Mouse (Mus musculus): Measurements from ENCODE around the gene Dhdds. TPM values are rescaled to one million over a fixed set of nuclear protein-coding genes. Genes with fewer than 3 reads are reported as not detected.

The Dhdds gene
- polyA plus RNA-seq, 1 experiment from 2014 or later = 27.1 TPM

DNA sequence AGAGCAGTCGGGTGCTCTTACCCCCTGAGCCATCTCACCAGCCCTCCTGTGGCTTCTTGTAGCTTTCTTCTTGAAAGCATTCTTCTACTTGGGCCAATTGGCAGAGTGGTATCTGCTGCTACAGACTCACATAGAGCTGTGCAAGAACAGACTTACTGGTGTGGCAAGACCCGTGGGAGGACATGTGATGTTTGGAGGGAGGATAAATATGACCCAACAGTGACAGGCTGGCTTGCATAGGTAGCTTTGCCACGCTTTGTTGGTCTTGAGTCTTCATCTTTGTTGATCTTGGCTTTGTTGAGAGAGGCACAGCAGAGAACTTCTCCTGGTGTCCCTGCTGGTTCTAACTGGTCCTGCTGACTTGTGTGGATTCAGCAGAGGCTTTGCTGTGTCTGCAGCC is 56.9 kb downstream of the Dhdds start:
- WGBS (ENCODE audit: missing documents) = 89% methylated on average over 3 of the region's 3 CpGs
- Histone ChIP-seq H3K79me2 (ENCODE audit: inconsistent target) (no peaks in the 10 kb centered on the region), H3K27ac (no peak overlapping the region), H3K4me3 (ENCODE audit: inconsistent target) (no peak overlapping the region), H3K36me3 (ENCODE audit: inconsistent target) (no peaks in the 10 kb centered on the region)

DNA sequence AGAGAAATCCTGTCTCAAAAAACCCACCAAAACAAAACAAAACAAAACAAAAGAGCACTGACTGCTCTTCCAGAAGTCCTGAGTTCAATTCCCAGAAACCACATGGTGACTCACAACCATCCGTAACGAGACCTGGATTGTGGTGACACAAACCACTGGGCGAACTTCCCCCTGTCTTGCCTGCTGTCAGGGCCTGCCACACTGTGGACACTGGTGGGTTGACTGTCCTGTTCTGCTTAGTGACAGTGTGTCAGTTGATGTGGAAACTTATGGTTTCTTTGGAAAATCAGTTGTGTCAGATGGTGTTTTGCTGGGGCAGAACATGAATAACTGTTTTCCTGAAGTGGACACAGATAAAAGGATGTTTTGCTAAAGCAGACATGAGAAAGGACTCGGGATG is 58.0 kb downstream of the Dhdds start:
- WGBS (ENCODE audit: missing documents) = 54% methylated on average over 4 of the region's 4 CpGs

DNA sequence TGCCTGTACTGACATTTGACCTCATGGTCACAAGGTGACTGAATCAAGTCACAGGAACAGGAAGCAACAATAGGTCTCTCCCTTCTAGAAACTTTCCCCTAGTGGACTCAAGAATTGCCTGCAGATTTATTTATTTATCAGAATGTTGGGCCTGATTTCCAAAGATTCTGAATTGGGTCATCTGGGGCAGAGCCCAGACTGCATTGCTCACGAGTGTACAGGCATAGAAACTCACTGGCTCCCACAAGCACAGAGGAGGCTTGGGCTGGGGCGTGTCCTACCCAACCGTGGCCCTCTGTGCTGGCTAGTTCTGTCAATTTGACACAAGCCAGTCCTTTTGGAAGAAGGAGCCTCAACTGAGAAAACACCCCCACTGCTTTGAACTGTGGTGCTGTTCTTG is 59.1 kb downstream of the Dhdds start:
- Histone ChIP-seq H3K4me3 (ENCODE audit: inconsistent target) (no peak overlapping the region), H3K27ac (no peak overlapping the region), H3K79me2 (ENCODE audit: inconsistent target) (no peaks in the 10 kb centered on the region), H3K36me3 (ENCODE audit: inconsistent target) (no peaks in the 10 kb centered on the region)
- 79% methylated on average over 3 of the region's 3 CpGs for WGBS (ENCODE audit: missing documents)

More for the DNA sequence above, 58.0 kb downstream of the Dhdds start:
- no peaks in the 10 kb centered on the region for H3K36me3 ChIP-seq (ENCODE audit: inconsistent target)
- no peak overlapping the region for H3K4me3 ChIP-seq (ENCODE audit: inconsistent target)
- no peaks in the 10 kb centered on the region for H3K79me2 ChIP-seq (ENCODE audit: inconsistent target)
- H3K27ac ChIP-seq = no peak overlapping the region

DNA sequence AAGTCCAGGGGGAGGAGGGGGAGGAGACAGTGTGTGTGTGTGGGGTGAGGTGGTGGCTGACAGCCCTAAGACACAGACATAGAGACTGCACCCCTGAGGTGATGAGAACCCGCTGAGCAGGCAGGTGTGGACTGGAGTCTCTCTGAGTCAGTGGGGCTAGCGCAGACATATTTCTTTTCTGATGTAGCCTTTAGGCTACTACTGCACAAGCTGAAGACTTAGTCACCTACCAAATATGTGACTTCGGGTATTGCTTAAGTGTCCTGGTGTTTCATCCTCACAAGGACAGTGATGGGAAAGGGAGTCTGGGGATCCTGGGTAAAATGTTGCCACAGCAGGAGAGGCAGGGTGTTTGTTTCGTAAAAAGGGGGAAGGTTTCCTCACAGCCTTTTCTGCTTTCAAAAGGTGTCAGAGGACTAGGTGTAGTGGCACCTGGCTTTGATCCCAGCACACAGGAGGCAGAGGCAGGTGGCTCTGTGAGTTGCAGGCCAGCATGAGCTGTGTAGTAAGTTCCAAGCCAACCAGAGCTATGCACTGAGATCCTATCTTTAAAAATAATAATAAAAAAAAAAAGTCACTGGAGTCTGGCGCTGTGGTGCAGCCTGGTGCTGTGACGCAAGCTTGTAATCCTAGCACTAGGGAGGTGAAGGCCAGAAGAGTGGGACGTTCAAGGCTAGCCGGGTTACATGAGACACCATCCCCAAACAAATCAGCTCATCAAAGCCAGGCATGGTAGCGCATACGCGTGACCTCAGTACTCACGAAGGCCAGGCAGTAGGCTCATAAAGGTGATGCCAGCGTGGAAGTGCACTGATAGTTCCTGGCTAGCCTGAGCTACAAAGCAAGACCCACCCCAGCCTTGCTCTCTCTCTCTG is 60.1 kb downstream of the Dhdds start:
- WGBS (ENCODE audit: missing documents) = 93% methylated on average over 13 of the region's 13 CpGs
- Histone ChIP-seq H3K27ac (no peak overlapping the region), H3K4me3 (ENCODE audit: inconsistent target) (no peak overlapping the region)

DNA sequence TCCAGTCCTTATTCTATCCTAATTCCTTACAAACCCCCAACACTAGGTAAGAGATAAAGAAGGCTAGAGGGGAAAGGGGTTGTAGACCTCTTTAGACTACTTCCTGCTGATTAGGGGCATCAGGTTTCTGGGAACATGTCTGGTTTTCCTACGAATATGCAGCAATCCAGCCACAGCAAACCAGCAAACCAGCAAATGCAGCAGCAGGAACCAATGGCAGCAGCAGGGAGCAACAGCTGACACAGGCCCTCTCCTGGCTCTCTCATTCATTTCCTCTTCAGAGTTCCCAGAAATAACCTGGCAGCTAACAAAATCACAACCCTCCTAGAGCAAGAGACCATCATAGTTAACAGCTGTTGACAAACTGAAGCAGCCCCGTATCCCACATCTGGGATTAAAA is 62.6 kb downstream of the Dhdds start:
- no peaks in the 10 kb centered on the region for H3K36me3 ChIP-seq (ENCODE audit: inconsistent target)
- no peak overlapping the region for H3K27ac ChIP-seq
- no peaks in the 10 kb centered on the region for H3K79me2 ChIP-seq (ENCODE audit: inconsistent target)
- H3K4me3 ChIP-seq (ENCODE audit: inconsistent target) = no peak overlapping the region
- WGBS (ENCODE audit: missing documents) = 73% methylated on average over 2 of the region's 2 CpGs

More for the DNA sequence above, 60.1 kb downstream of the Dhdds start:
- Histone ChIP-seq H3K36me3 (ENCODE audit: inconsistent target) (no peaks in the 10 kb centered on the region), H3K79me2 (ENCODE audit: inconsistent target) (no peaks in the 10 kb centered on the region)

DNA sequence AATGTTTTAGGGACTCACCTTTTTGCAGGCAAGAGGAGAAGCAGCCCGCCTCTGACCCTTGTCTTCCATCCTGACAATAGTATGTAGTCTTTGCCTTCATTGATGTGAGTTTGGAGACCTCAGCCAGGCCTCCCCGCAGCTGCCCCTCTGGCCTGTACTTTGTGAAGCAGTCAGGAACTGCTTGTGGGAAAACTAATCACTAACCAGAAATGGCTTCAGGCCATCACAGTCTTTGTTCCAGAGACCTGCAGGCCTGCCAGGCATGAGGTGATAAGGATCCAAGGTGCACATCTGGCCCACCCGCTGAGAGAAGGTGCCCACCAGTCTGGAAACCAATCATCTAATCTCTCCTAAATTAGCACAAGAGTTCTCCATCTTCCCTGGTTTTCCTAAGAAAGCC is 68.9 kb downstream of the Dhdds start:
- WGBS (ENCODE audit: missing documents) = 100% methylated on average over 3 of the region's 3 CpGs
- no peaks in the 10 kb centered on the region for H3K79me2 ChIP-seq (ENCODE audit: inconsistent target)
- H3K27ac ChIP-seq = no peak overlapping the region
- no peak overlapping the region for H3K4me3 ChIP-seq (ENCODE audit: inconsistent target)
- no peaks in the 10 kb centered on the region for H3K36me3 ChIP-seq (ENCODE audit: inconsistent target)

DNA sequence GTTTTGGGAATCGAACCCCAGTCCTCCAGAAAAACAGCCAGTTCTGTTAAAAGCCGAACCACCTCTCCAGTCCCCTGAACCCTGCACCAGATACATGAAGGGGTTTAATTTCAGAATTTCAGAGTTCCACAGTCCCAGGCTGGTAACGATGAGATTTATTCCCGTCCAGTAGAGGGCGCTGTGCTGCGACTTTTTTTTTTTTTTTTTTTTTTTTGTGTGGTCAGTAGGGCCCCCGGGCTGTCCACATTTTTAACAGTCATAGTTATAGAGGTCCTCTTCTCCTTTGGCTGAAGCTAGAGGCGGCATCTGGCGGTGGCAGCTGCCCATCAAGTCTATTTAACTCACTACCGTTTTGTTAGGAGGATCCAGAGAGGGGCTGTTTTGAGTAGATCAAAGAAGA is 69.4 kb downstream of the Dhdds start:
- no peaks in the 10 kb centered on the region for H3K79me2 ChIP-seq (ENCODE audit: inconsistent target)
- no peak overlapping the region for H3K27ac ChIP-seq
- no peak overlapping the region for H3K4me3 ChIP-seq (ENCODE audit: inconsistent target)
- WGBS (ENCODE audit: missing documents) = 23% methylated on average over 10 of the region's 10 CpGs
- no peaks in the 10 kb centered on the region for H3K36me3 ChIP-seq (ENCODE audit: inconsistent target)

DNA sequence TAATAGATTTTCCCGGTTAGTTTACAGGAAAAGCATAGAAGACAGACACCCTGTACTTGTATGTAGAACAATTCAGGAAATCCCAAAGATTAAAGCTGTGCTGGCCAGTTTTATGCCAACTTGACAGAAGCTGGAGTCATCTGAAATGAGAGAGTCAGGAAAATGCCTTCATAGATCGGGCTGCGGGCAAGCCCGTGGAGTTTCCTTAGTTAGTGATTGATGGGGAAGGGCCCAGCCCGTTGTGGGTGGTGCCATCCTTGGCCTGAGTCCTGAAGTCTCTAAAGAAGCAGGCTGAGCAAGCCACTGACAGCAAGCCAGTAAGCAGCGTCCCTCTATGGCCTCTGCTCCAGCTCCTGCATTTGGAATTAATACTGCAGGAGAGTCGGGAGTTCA is 71.4 kb downstream of the Dhdds start:
- H3K79me2 ChIP-seq (ENCODE audit: inconsistent target) = no peaks in the 10 kb centered on the region
- peak overlapping the region; percentile 87 for H3K27ac ChIP-seq
- no peaks in the 10 kb centered on the region for H3K36me3 ChIP-seq (ENCODE audit: inconsistent target)
- peak overlapping the region; percentile 21 for H3K4me3 ChIP-seq (ENCODE audit: inconsistent target)
- WGBS (ENCODE audit: missing documents) = 12% methylated on average over 7 of the region's 7 CpGs

DNA sequence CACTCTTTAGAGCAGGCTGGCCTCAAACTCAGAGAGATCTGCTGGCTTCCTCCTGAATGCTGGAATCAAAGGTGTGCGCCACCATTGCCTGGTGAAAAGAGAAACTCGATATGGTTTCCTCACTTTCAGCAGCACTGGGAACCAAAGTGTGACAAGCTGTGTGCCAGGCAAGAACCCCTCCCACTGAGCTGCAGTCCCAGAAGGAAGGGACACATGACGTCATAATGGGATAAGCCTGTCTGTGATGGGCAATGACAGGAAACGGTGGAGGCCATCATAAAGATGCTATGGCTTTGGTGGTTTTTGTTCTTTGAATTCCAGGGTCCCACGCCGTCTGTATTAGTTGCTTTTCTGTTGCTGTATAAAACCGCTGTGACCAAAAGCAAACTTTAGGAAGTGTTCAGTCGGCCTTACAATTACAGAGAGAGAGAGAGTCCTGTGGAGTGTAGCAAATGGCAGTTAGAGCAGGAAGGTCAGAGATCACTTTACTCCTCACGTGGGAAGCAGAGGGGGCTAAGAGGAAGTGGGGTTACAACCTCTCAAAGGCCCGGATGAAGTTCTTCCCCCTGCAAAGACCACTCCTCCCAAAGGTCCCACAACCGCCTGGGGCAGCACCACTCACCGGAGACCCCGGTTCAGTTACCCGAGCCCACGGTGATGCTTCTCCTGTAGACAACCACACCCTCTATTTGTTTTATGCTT is 72.0 kb downstream of the Dhdds start:
- H3K36me3 ChIP-seq (ENCODE audit: inconsistent target) = no peaks in the 10 kb centered on the region
- H3K79me2 ChIP-seq (ENCODE audit: inconsistent target) = no peaks in the 10 kb centered on the region
- peak overlapping the region; percentile 87 for H3K27ac ChIP-seq
- WGBS (ENCODE audit: missing documents) = 10% methylated on average over 15 of the region's 15 CpGs
- peak overlapping the region; percentile 21 for H3K4me3 ChIP-seq (ENCODE audit: inconsistent target)

DNA sequence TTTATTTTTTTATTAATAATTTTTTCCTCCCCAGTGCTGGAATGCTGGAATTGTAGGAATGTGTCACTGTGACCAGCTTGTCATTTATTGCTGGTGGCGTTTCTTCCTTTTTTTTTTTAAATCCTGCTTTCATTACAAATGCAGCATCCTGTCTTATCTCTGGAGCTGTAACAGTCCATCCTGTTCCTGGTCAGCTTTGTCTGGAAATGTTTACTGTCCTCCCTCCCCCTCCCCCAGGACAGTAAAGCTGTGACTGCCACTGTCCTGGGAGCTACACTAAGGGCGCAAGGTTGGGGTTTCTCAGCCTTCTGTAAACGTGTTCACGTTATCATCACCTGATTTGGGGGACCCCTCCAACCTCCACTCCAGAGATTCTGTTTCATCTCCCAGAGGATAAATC is 75.5 kb downstream of the Dhdds start:
- WGBS (ENCODE audit: missing documents) = 84% methylated on average over 4 of the region's 4 CpGs
- H3K27ac ChIP-seq = no peak overlapping the region
- H3K36me3 ChIP-seq (ENCODE audit: inconsistent target) = no peaks in the 10 kb centered on the region
- H3K4me3 ChIP-seq (ENCODE audit: inconsistent target) = no peak overlapping the region
- H3K79me2 ChIP-seq (ENCODE audit: inconsistent target) = no peaks in the 10 kb centered on the region

DNA sequence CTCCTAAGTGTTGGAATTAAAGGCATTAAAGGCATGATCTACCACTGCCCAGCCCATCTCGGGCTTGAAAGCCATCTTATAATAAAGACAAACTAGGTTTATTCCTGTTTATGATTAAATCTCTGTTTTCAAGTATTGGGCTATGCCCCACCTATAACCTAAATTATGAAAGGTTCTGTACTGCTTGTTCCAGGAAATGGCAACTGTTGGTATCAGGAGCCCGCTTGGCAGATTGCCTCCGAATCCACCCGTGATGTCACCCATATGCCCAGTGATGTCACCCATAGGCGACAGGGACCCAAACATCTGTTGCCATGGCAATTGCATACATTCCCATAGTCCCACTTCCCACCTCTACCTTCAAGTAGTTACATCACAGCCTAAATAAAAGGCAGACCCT is 77.0 kb downstream of the Dhdds start:
- WGBS (ENCODE audit: missing documents) = 88% methylated on average over 5 of the region's 5 CpGs
- H3K36me3 ChIP-seq (ENCODE audit: inconsistent target) = no peaks in the 10 kb centered on the region
- no peak overlapping the region for H3K4me3 ChIP-seq (ENCODE audit: inconsistent target)
- no peaks in the 10 kb centered on the region for H3K79me2 ChIP-seq (ENCODE audit: inconsistent target)
- H3K27ac ChIP-seq = no peak overlapping the region

Other genes starting within 250 kb of the Dhdds start
- gene Arid1a, start 244.1 kb downstream of the Dhdds start, polyA plus RNA-seq (2018) = 24.4 to 30.0 TPM (median 27.9 TPM) in 3 replicates
- gene Rps6ka1, start 113.1 kb downstream of the Dhdds start, polyA plus RNA-seq (2018) = 43.0 to 72.5 TPM (median 71.4 TPM) in 3 replicates
- gene Hmgn2, start 32.3 kb downstream of the Dhdds start, polyA plus RNA-seq (2018) = 146 to 287 TPM (median 209 TPM) in 3 replicates
- not detected in 3 replicates for gene Lin28a, start 17.9 kb upstream of the Dhdds start, polyA plus RNA-seq (2018)
- gene Zfp683, start 52.9 kb upstream of the Dhdds start, polyA plus RNA-seq (2018) = not detected in 3 replicates
- not detected in 3 replicates for gene Crybg2, start 59.9 kb upstream of the Dhdds start, polyA plus RNA-seq (2018)
- 559 to 720 TPM (median 599 TPM) in 3 replicates for gene Cd52, start 94.2 kb upstream of the Dhdds start, polyA plus RNA-seq (2018)
- gene Ubxn11, start 101.7 kb upstream of the Dhdds start, polyA plus RNA-seq (2018) = 1.0 to 3.2 TPM (median 1.3 TPM) in 3 replicates
- gene Sh3bgrl3, start 127.9 kb upstream of the Dhdds start, polyA plus RNA-seq (2018) = 849 to 1,117 TPM (median 993 TPM) in 3 replicates
- 8.6 to 12.9 TPM (median 8.8 TPM) in 3 replicates for gene Cep85, start 186.2 kb upstream of the Dhdds start, polyA plus RNA-seq (2018)
- gene Gm7534, start 202.1 kb upstream of the Dhdds start, polyA plus RNA-seq (2018) = not detected in 3 replicates
- gene Catsper4, start 226.5 kb upstream of the Dhdds start, polyA plus RNA-seq (2018) = not detected in 3 replicates
- not detected in 3 replicates for gene Cnksr1, start 237.5 kb upstream of the Dhdds start, polyA plus RNA-seq (2018)
- gene E130218I03Rik, start 242.7 kb upstream of the Dhdds start, polyA plus RNA-seq (2018) = not detected in 3 replicates
- 3.8 to 10.0 TPM (median 4.8 TPM) in 3 replicates for gene Zfp593, start 244.7 kb upstream of the Dhdds start, polyA plus RNA-seq (2018)
- gene Gm30191, start 246.0 kb upstream of the Dhdds start, polyA plus RNA-seq (2018) = not detected in 3 replicates